Mouse (Mus musculus) CH12.LX (cell line): ENCODE data around the gene Bmx. TPM values are rescaled to one million over a fixed set of nuclear protein-coding genes. Genes with fewer than 3 reads are reported as not detected.

Experiments
- DNase-seq: peaks from one replicate; pipeline ENCODE4 v3.0.0-alpha.2; 2013; ENCODE audit errors: extremely low read depth
- H3K27ac ChIP-seq: 2 replicates; pipeline ENCODE4 v1.5.1; 2012; ENCODE audit warnings: low read depth, mild to moderate bottlenecking, control low read depth, moderate library complexity; ENCODE audit not compliant: insufficient read depth
- H3K27me3 ChIP-seq: replicated peaks from 2 replicates; pipeline ENCODE3; 2012; ENCODE audit warnings: inconsistent platforms
- H3K36me3 ChIP-seq, 2 experiments: replicated peaks in 1 of 2; 2 replicates each; pipeline versions ENCODE3 to v1.6.1; 2012; ENCODE audit warnings: inconsistent platforms in 1 of 2, low read length in 1 of 2, mild to moderate bottlenecking in 1 of 2, mixed read lengths in 1 of 2, moderate library complexity in 1 of 2; ENCODE audit not compliant: control insufficient read depth in 1 of 2, insufficient read depth in 1 of 2
- H3K4me1 ChIP-seq, 2 experiments: 2 replicates each; pipeline ENCODE4 v1.6.1; 2012; ENCODE audit warnings: inconsistent platforms in 1 of 2, moderate library complexity in 1 of 2; ENCODE audit not compliant: insufficient read depth in 2 of 2, control insufficient read depth in 1 of 2
- H3K4me2 ChIP-seq: 2 replicates; pipeline ENCODE4 v1.6.1; 2012; ENCODE audit warnings: low read depth, mild to moderate bottlenecking, control low read depth; ENCODE audit not compliant: poor library complexity, insufficient read depth, severe bottlenecking
- H3K4me3 ChIP-seq, 3 experiments: fragments of 150-350 bp in 1 of 3; sonication (generic) in 1 of 3; replicated peaks in 1 of 3; 2 replicates each; pipeline versions ENCODE3 to v1.5.1; 2011 to 2012; ENCODE audit warnings: low read depth in 2 of 3, low read length in 2 of 3, mild to moderate bottlenecking in 2 of 3, moderate library complexity in 2 of 3, control low read depth in 1 of 3, improper control_type of control experiment in 1 of 3, inconsistent platforms in 1 of 3, mixed read lengths in 1 of 3; ENCODE audit not compliant: poor library complexity in 1 of 3
- H3K79me2 ChIP-seq: replicated peaks from 2 replicates; pipeline ENCODE4 v1.6.1; 2012; ENCODE audit warnings: mild to moderate bottlenecking, moderate library complexity; ENCODE audit not compliant: control insufficient read depth, poor library complexity, insufficient read depth, severe bottlenecking; ENCODE audit errors: extremely low read depth
- H3K9ac ChIP-seq: 2 replicates; pipeline ENCODE4 v1.6.1; 2012; ENCODE audit warnings: low read depth, mild to moderate bottlenecking, control low read depth, moderate library complexity; ENCODE audit not compliant: insufficient read depth
- H3K9me3 ChIP-seq: replicated peaks from 2 replicates; pipeline ENCODE3; 2012; ENCODE audit warnings: low read length, inconsistent platforms, mixed read lengths
- BHLHE40 ChIP-seq: IDR thresholded peaks from 2 replicates; pipeline ENCODE4 v1.6.1; 2011; ENCODE audit warnings: mild to moderate bottlenecking, low read depth, low read length, improper control_type of control experiment
- CHD1 ChIP-seq: IDR thresholded peaks from 2 replicates; pipeline ENCODE4 v1.6.1; 2012; ENCODE audit warnings: low read depth, low read length, improper control_type of control experiment, inconsistent platforms
- CHD2 ChIP-seq: IDR thresholded peaks from 2 replicates; pipeline ENCODE4 v1.6.1; 2011; ENCODE audit warnings: low read length, improper control_type of control experiment
- CTCF ChIP-seq, 2 experiments: IDR thresholded peaks in 1 of 2; conservative IDR thresholded peaks in 1 of 2; 2 replicates each; pipeline ENCODE4 v1.5.1; 2011 to 2012; ENCODE audit warnings: low read depth in 2 of 2, low read length in 2 of 2, improper control_type of control experiment in 1 of 2, inconsistent platforms in 1 of 2, mild to moderate bottlenecking in 1 of 2, moderate library complexity in 1 of 2
- ELF1 ChIP-seq: IDR thresholded peaks from 2 replicates; pipeline ENCODE4 v1.6.1; 2014; ENCODE audit warnings: low read depth, mild to moderate bottlenecking, inconsistent platforms, low read length, improper control_type of control experiment
- EP300 ChIP-seq: IDR thresholded peaks from 2 replicates; pipeline ENCODE4 v1.6.1; 2011; ENCODE audit warnings: low read length, improper control_type of control experiment
- ETS1 ChIP-seq: conservative IDR thresholded peaks from 2 replicates; pipeline ENCODE4 v1.6.1; 2012; ENCODE audit warnings: low read depth, mild to moderate bottlenecking, inconsistent platforms, low read length, improper control_type of control experiment, moderate library complexity
- IRF4 ChIP-seq: IDR thresholded peaks from 2 replicates; pipeline ENCODE4 v1.6.1; 2014; ENCODE audit warnings: low read depth, mild to moderate bottlenecking, inconsistent platforms, low read length, improper control_type of control experiment
- JUN ChIP-seq: IDR thresholded peaks from 2 replicates; pipeline ENCODE4 v1.6.1; 2011; ENCODE audit warnings: low read depth, mild to moderate bottlenecking, low read length, improper control_type of control experiment, moderate library complexity; ENCODE audit not compliant: insufficient read depth
- MAFK ChIP-seq: IDR thresholded peaks from 2 replicates; pipeline ENCODE4 v1.6.1; 2011; ENCODE audit warnings: low read length, improper control_type of control experiment; ENCODE audit not compliant: insufficient replicate concordance
- MEF2A ChIP-seq: IDR thresholded peaks from 2 replicates; pipeline ENCODE4 v1.6.1; 2014; ENCODE audit warnings: low read depth, mild to moderate bottlenecking, inconsistent platforms, low read length, improper control_type of control experiment, borderline replicate concordance
- MXI1 ChIP-seq: IDR thresholded peaks from 2 replicates; pipeline ENCODE4 v1.6.1; 2011; ENCODE audit warnings: mild to moderate bottlenecking, low read depth, low read length, improper control_type of control experiment
- MYC ChIP-seq: IDR thresholded peaks from 2 replicates; pipeline ENCODE4 v1.6.1; 2011; ENCODE audit warnings: low read depth, mild to moderate bottlenecking, improper control_type of control experiment, low read length
- NELFE ChIP-seq: IDR thresholded peaks from 2 replicates; pipeline ENCODE4 v1.6.1; 2011; ENCODE audit warnings: low read depth, low read length, improper control_type of control experiment
- NRF1 ChIP-seq: IDR thresholded peaks from 2 replicates; pipeline ENCODE4 v1.6.1; 2014; ENCODE audit warnings: low read depth, mild to moderate bottlenecking, inconsistent platforms, low read length, improper control_type of control experiment, moderate library complexity
- PAX5 ChIP-seq: IDR thresholded peaks from 2 replicates; pipeline ENCODE4 v1.6.1; 2012; ENCODE audit warnings: low read length, inconsistent platforms, mixed read lengths
- POLR2A ChIP-seq: IDR thresholded peaks from 2 replicates; pipeline ENCODE4 v1.6.1; 2011; ENCODE audit warnings: low read depth, mild to moderate bottlenecking, improper control_type of control experiment, low read length
- POLR2AphosphoS2 ChIP-seq: IDR thresholded peaks from 2 replicates; pipeline ENCODE4 v1.6.1; 2011; ENCODE audit warnings: low read depth, low read length, improper control_type of control experiment
- RAD21 ChIP-seq: IDR thresholded peaks from 2 replicates; pipeline ENCODE4 v1.6.1; 2011; ENCODE audit warnings: low read depth, mild to moderate bottlenecking, low read length, improper control_type of control experiment, moderate library complexity
- RCOR1 ChIP-seq: conservative IDR thresholded peaks from 2 replicates; pipeline ENCODE4 v1.6.1; 2012; ENCODE audit warnings: low read depth, mild to moderate bottlenecking, inconsistent platforms, low read length, improper control_type of control experiment
- SIN3A ChIP-seq: IDR thresholded peaks from 2 replicates; pipeline ENCODE4 v1.6.1; 2012; ENCODE audit warnings: low read length, improper control_type of control experiment, inconsistent platforms
- TCF12 ChIP-seq: IDR thresholded peaks from 2 replicates; pipeline ENCODE4 v1.6.1; 2014; ENCODE audit warnings: low read depth, mild to moderate bottlenecking, inconsistent platforms, low read length, improper control_type of control experiment
- USF1 ChIP-seq: IDR thresholded peaks from 2 replicates; pipeline ENCODE4 v1.6.1; 2014; ENCODE audit warnings: low read depth, mild to moderate bottlenecking, inconsistent platforms, low read length, improper control_type of control experiment
- USF2 ChIP-seq: conservative IDR thresholded peaks from 2 replicates; pipeline ENCODE4 v1.6.1; 2011; ENCODE audit warnings: low read depth, low read length, improper control_type of control experiment
- ZC3H11A ChIP-seq: IDR thresholded peaks from 2 replicates; pipeline ENCODE4 v1.6.1; 2012; ENCODE audit warnings: low read depth, mild to moderate bottlenecking, inconsistent platforms, low read length, improper control_type of control experiment
- ZNF384 ChIP-seq: IDR thresholded peaks from 2 replicates; pipeline ENCODE4 v1.6.1; 2012; ENCODE audit warnings: low read depth, low read length, improper control_type of control experiment, inconsistent platforms
- dilution Hi-C: fragments of 300-500 bp; cut with MboI; formaldehyde crosslinking; loops from 2 replicates; pipeline ENCODE4 v1.14.3; 2020; ENCODE audit warnings: low sequenced_read_pairs; ENCODE audit not compliant: extremely low pct_unique_long_range_greater_than_20kb, extremely low pct_ligation_motif_present
- in situ Hi-C: fragments of 300-500 bp; cut with MboI; formaldehyde crosslinking; loops from 3 replicates; pipeline ENCODE4 v1.14.3; 2019; ENCODE audit warnings: low sequenced_read_pairs, low pct_ligation_motif_present, low pct_unique_long_range_greater_than_20kb, mixed read lengths
- polyA plus RNA-seq: library from polyadenylated mRNA; unstranded; fragments of >175 nt; gene quantifications from 2 replicates; pipeline ENCODE4 v1.2.1, GENCODE M21; 2012; ENCODE audit warnings: low read depth; ENCODE audit not compliant: insufficient read length
- total RNA-seq, 2 experiments: library from RNA; depleted of rRNA; stranded (reverse); fragments of 300-350 nt in 1 of 2; fragments of >200 nt in 1 of 2; gene quantifications; 2 replicates each; pipeline ENCODE4 v1.2.3; 2012 to 2014

The Bmx gene
- total and polyA plus RNA-seq, 3 experiments, result 0.08 TPM; not detected in 2

DNA sequence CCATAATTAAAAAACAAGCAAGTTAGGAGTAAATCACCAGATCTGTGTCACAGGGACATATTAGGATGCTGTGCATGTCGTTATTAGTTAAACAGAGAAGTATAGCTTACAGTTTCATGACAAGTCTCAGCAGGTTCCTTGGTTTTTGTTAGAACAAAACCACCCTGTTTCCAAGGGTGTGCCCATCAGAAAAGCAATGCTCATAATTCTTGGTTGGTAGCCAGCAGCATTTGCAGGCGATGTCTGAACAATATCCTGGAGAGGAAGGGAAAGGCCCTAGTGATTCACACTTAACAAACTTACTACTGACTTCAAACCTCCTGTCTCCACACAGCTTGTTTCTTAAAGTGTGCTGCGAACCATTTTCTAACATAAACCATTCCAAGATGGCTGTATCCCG lies 25.8 kb upstream of the Bmx start:
- H3K27ac ChIP-seq, result no peak overlapping the region

DNA sequence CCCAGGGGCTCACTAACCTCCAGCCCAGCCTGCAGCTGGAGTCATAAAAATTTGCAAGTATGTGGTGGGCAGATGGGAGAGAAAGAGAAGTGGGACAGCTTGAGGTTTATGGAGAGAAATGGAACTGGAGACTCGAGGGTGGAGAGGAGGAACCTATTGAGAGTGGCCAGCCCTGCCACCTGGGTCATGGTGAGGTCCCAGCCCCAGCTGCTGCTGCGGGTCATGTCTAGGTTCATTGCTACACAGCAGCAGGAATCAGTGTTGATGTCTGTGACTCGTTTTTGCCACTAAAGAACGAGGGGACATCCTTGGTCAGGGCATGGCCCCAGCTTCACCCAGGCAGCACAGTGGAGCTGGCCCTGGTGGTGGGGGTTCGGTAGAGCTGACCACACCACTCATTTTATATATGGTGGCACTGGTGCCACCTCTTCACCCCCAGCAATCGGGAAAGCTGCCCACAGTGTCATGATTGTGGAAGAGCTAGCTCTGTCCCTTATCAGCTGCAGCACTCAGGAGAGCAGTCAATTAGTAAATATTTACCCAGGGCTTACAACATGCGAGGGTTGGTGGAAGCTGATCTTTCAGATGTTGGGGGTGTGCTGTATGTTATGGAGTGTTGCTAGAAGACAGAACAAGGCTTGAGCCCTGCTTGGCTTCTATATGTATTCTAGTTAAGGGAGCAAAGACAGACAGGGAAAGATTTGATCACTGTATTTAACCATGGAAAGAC lies 23.1 kb upstream of the Bmx start:
- no peak overlapping the region for H3K9ac ChIP-seq
- TF ChIP-seq CHD1 (no peak), MEF2A (no peak), USF2 (no peak), BHLHE40 (no peak), MYC (no peak), CHD2 (no peak), PAX5 (no peak), ZNF384 (no peak), ZC3H11A (no peak), CTCF (conservative IDR thresholded peaks at IDR 0.05 in 1 of 2, IDR thresholded peaks at IDR 0.05 in 1 of 2; ENCODE audit: low read depth in 2 of 2, low read length in 2 of 2) (no peak), JUN (no peak), USF1 (no peak), SIN3A (no peak), MXI1 (no peak), EP300 (no peak)
- no peak for DNase-seq
- dilution Hi-C loops, result no loop called here
- H3K27me3 ChIP-seq, result no peaks in the 10 kb centered on the region
- H3K36me3 ChIP-seq, result no peaks in the 10 kb centered on the region
- no peaks in the 10 kb centered on the region for H3K79me2 ChIP-seq
- no peak overlapping the region for H3K27ac ChIP-seq
- no peak overlapping the region for H3K4me3 ChIP-seq
- in situ Hi-C loops, result no loop called here
- H3K4me1 ChIP-seq, result no peaks in the 10 kb centered on the region
- no peak overlapping the region for H3K4me2 ChIP-seq
- H3K9me3 ChIP-seq, result no peaks in the 10 kb centered on the region

More for the DNA sequence above, 25.8 kb upstream of the Bmx start:
- no peaks in the 10 kb centered on the region for H3K4me1 ChIP-seq
- dilution Hi-C loops, result no loop called here
- no peak overlapping the region for H3K4me3 ChIP-seq
- no peaks in the 10 kb centered on the region for H3K79me2 ChIP-seq
- H3K27me3 ChIP-seq, result no peaks in the 10 kb centered on the region
- no peak for TF ChIP-seq CHD1
- no peak for TF ChIP-seq POLR2AphosphoS2
- no peak for TF ChIP-seq RCOR1
- TF ChIP-seq ETS1, result no peak
- no peak for TF ChIP-seq MXI1
- TF ChIP-seq BHLHE40, result no peak
- TF ChIP-seq SIN3A, result no peak
- TF ChIP-seq EP300, result no peak
- no peak for TF ChIP-seq ELF1
- no peak for TF ChIP-seq IRF4
- TF ChIP-seq NRF1, result no peak
- TF ChIP-seq CTCF (conservative IDR thresholded peaks at IDR 0.05 in 1 of 2, IDR thresholded peaks at IDR 0.05 in 1 of 2; ENCODE audit: low read depth in 2 of 2, low read length in 2 of 2), result no peak
- no peak for TF ChIP-seq RAD21
- no peak for TF ChIP-seq POLR2A
- TF ChIP-seq MAFK, result no peak
- TF ChIP-seq TCF12, result no peak
- no peak for TF ChIP-seq ZNF384
- TF ChIP-seq CHD2, result no peak
- no peak for TF ChIP-seq MYC
- no peak for TF ChIP-seq NELFE
- in situ Hi-C loops, result no loop called here
- H3K9me3 ChIP-seq, result no peaks in the 10 kb centered on the region
- DNase-seq, result no peak
- no peak overlapping the region for H3K9ac ChIP-seq
- no peaks in the 10 kb centered on the region for H3K36me3 ChIP-seq
- H3K4me2 ChIP-seq, result no peak overlapping the region
